Mouse (Mus musculus) lung, postnatal 0 days (tissue): ENCODE results near the gene Ildr2.

Experiments used
- CTCF ChIP-seq: IDR thresholded peaks from 2 replicates; pipeline ENCODE4 v1.5.1; 2016; ENCODE audit warnings: antibody characterized with exemption, mild to moderate bottlenecking
- EP300 ChIP-seq: IDR thresholded peaks from 2 replicates; pipeline ENCODE4 v1.6.1; 2016; ENCODE audit warnings: antibody characterized with exemption, mild to moderate bottlenecking, control low read depth

DNA sequence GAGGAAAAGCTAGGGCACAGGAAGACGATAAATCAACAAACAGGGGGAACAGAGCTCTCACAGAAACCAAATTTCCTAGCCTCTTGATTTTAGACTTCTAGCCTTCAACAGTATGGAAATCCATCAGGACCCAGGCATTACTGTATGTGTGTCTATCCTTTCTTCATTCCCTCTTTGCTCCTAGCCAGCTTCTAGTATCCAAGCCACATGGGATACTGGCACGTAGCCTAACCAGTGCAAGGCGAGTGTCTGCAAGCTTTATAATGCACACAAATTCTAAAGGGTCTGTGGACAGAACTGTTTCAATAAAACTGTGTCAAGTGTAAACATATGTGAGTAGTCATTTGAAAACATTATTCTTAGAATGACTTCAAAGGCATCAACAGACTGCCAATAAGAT is 108.7 kb downstream of the Ildr2 start:
- TF ChIP-seq CTCF = no peak
- no peak for TF ChIP-seq EP300
